Mouse (Mus musculus): ENCODE data around the gene Nfe2l2.
"Not testable (repeated sequence)": the region's sequence is repeated elsewhere in the genome, so short reads cannot be mapped to it uniquely, and the experiment has no call there.

Nfe2l2 gene

DNA sequence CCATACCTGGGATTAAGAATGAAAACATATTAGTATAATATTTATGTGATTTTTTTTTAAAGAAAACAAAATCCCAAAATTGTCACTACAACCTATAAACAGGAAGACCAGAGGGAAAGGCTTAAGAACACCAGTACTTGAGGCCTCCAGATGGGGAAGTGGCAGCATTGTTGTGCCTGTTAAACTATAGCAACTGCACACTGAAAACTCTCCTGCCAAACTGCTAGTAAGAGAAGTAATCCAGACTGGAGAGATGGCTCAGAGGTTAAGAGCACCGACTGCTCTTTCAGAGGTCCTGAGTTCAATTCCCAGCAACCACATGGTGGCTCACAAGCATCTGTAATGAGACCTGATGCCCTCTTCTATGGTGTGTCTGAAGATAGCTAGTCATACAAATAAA, 54.0 kb downstream of the Nfe2l2 start:
- in situ Hi-C loops (cut with MboI, MseI): no loop called here

- in situ Hi-C loops (cut with MboI, MseI): no loop called here
These were observed 59.2 kb downstream of the Nfe2l2 start for GRCm38 (mm10) chr2:75645251-75645650.

GRCm38 (mm10) chr2:75643950-75644349, 60.5 kb downstream of the Nfe2l2 start:
- in situ Hi-C loops (cut with MboI, MseI): no loop called here

- in situ Hi-C loops (cut with MboI, MseI): no loop called here
These were observed 61.5 kb downstream of the Nfe2l2 start for GRCm38 (mm10) chr2:75642795-75643550.

DNA sequence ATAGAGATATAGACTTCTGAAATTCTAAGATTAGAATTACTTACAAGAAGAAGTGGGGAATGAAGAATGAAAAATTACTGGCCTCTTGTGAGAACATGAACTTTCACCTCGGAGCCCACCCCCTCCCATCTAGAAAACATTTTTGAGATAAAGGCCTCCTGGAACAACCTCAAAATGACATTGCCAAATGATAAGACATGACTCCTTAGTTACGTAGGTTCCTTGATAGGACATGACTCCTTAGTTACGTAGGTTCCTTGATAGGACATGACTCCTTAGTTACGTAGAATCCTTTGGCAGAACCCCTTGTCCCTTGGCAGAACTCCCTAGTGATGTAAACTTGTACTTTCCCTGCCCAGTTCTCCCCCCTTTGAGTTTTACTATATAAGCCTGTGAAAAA, 62.1 kb downstream of the Nfe2l2 start:
- in situ Hi-C loops (cut with MboI, MseI): not testable (repeated sequence)

DNA sequence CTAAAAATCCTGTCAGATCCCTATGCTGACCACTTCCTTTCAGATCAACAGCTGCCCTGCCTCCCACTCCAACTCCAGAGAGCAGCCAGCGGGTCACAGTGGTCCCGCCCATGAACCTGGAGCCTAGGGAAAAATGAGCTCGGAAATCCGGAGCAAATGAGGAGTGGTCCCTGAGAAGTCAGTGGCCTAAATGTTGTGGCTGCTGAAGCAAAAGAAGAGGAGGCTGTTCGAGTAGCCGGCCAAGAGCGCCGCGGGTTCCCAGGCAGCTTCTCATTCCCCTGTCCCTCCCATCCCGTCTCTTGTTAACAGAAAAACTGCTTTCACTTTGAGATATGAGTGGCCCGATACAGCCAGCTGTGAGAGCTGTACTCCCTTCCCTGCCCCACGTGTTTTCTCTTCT, 64.9 kb downstream of the Nfe2l2 start:
- in situ Hi-C loops (cut with MboI, MseI): not testable (repeated sequence)

DNA sequence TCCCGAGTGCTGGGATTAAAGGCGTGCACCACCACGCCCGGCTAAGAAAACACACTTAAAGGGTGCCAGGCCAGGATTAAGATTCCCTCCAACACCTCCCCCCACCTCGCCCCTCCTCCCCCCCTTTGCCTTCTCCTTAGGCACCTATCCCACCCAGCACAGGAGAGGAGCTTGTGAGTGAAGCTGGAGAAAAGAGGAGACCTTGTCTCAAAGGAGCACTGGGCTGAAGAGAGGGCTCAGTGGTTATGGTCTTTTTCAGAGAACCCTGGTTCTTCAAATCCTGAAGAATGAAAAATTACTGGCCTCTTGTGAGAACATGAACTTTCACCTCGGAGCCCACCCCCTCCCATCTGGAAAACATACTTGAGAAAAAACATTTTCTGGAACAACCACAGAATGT, 66.6 kb downstream of the Nfe2l2 start:
- in situ Hi-C loops (cut with MboI, MseI): not testable (repeated sequence)

DNA sequence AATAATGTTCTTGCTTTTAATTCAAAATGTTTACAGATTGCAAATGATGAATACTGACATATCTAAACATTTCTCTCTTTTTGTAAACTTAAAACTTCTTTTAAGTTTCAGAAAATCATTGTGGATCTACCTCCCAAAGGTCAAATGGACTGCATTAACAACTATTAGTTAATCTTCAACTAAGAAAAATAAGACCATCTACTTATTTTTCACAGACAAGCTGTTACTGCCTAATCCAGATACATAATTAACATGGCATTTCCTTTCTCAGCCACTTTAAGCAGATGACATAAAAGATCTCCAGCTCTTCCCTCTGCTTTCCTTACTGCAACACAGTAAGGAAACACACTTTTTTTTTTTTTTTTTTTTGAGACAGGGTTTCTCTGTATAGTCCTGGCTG, 67.1 kb downstream of the Nfe2l2 start:
- in situ Hi-C loops (cut with MboI, MseI): no loop called here

DNA sequence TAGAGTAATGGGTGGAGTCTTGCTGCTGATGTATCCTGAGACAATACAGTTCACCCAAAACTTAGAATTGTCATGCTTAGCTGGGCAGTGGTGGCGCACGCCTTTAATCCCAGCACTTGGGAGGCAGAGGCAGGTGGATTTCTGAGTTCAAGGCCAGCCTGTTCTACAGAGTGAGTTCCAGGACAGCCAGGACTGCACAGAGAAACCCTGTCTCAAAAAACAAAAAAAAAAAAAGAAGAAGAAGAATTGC, 67.5 kb downstream of the Nfe2l2 start:
- in situ Hi-C loops (cut with MboI, MseI): not testable (repeated sequence)

DNA sequence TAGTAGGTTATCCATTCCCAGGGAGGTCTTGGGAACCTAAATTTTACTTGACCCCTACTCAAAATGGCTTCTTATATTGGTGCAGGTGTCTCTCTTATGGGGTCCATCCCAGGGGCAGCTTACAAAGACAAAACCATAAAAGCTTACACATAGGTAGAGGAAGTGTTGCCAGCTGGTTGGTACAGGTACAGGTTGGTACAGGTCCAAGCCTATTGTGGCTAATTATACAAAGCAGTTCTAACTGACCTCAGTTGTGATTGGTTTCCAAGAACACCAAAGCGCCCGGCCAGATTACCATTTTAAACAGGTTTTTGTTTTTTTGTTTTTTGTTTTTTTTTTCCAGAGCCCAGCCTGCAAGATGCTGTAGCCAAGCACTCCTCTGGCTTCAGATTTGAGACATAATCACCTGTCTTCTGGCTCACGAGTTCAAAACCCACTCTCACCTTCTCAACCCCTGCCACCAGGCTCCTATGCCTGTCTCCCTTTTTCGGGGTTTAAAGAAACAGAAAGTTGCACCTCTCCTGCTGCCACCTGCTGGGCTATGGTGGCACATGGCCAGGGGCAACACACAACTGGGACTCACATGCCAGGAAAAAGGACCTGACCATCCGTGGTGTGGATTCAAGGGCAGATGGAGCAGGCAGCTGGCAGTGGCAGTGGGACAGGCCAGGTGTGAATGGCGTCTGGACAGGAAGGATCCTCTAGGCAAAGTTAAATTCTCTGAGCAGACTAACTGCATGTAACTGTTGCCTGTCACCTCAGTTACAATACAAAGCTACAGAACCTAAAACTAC, 68.0 kb downstream of the Nfe2l2 start:
- in situ Hi-C loops (cut with MboI, MseI): no loop called here

DNA sequence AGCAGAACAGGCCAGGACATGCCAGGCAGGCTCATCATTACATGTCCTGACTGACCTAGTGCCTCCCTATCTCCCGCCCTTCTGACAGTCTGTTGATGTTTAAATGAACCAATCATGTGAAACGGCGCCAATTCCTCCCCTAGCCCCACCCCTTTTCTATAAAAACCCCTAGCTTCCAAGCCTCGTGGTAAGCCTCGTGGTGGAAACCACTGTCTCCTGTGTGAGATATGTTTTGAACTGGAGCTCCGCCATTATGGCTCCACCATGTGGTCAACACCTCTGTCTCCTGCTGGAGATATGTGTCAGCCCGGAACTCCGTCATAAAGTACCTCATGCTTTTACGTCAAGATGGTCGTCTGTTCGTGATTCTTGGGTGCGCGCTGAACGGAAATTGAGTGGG, 70.0 kb downstream of the Nfe2l2 start:
- in situ Hi-C loops (cut with MboI, MseI): not testable (repeated sequence)

- in situ Hi-C loops (cut with MboI, MseI): no loop called here
These were observed 70.7 kb downstream of the Nfe2l2 start for GRCm38 (mm10) chr2:75633784-75634183.

- in situ Hi-C loops (cut with MboI, MseI): no loop called here
These were observed 71.1 kb downstream of the Nfe2l2 start for GRCm38 (mm10) chr2:75633381-75633780.

GRCm38 (mm10) chr2:75632721-75633181, 71.7 kb downstream of the Nfe2l2 start:
- in situ Hi-C loops (cut with MboI, MseI): no loop called here

GRCm38 (mm10) chr2:75632043-75632442, 72.4 kb downstream of the Nfe2l2 start:
- in situ Hi-C loops (cut with MboI, MseI): no loop called here

DNA sequence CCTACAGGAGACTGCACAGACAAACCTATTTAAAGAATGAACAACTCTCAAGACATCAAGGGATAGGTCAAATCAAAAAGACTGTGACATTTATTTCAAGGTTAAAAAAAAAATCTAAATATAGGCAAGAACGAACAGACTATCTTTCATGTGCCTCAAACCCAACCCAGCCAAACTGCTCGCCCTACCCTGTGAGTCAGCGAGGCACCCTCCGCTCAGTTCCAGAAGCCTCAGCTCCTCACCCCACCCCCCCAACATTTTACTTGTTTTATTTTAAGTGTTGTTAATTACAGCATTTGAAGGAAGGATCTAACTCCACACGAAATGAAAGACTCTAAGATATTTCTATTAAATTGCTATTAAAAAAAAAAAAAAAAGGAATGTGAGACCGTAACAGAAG, 73.0 kb downstream of the Nfe2l2 start:
- in situ Hi-C loops (cut with MboI, MseI): no loop called here

- in situ Hi-C loops (cut with MboI, MseI): no loop called here
These were observed 76.0 kb downstream of the Nfe2l2 start for GRCm38 (mm10) chr2:75628487-75628886.

DNA sequence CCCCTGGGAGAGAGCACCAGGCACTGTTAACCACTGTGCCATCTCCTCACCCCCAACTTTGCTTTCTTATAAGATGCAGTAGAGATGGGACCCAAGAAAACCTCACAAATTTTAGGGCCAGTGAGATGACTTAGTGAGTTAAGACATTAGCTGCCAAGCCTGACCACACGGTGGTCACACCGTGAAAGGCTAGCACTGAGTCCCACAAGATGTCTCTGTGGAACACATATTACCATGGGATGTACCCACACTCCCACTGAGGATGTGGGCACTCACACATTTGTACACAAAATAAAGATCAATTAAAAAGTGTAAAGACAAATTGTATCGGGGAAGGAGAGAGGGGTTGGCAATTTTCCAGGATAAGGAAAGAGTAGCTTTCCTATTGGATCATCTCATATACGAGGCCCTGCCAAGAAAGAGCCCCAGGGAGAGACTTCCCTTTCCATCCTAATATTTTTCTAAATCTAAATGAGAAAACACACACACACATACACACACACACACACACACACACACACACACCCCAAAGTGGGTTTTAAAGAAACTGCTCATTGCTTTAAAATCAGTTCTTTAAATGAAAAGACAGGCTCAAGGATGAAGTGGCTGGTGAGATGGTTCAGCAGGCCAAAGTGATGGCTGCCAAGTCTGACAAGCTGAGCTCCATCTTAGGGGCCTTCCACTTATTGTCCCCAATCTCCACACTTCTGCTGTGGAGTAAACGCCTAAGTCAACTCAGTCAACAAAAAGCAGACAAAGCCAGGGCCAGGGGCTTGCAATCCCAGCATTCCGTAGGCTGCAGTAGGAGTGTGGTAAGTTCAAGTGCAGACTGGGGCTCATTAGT, 77.6 kb downstream of the Nfe2l2 start:
- in situ Hi-C loops (cut with MboI, MseI): no loop called here

Data from regulatory T cell (primary cell).